Mouse (Mus musculus) ES-Bruce4 (cell line): ENCODE measurements around the gene Nfkbib. TPM values are rescaled to one million over a fixed set of nuclear protein-coding genes. Genes with fewer than 3 reads are reported as not detected.

Source experiments
- H3K27ac ChIP-seq: 2 replicates; pipeline ENCODE4 v1.5.1; 2012; ENCODE audit warnings: low read length, inconsistent platforms; ENCODE audit not compliant: insufficient read depth
- H3K27me3 ChIP-seq: 2 replicates; pipeline ENCODE4 v1.6.1; 2012; ENCODE audit warnings: mild to moderate bottlenecking, low read length, inconsistent platforms; ENCODE audit not compliant: control insufficient read depth, poor library complexity, insufficient read depth, severe bottlenecking
- H3K36me3 ChIP-seq: 2 replicates; pipeline ENCODE4 v1.6.1; 2012; ENCODE audit warnings: inconsistent platforms, mild to moderate bottlenecking, low read length, moderate library complexity; ENCODE audit not compliant: control insufficient read depth, poor library complexity, insufficient read depth, severe bottlenecking
- H3K4me1 ChIP-seq: one replicate; pipeline ENCODE4 v1.8.1; 2011; ENCODE audit warnings: low read length; ENCODE audit not compliant: control insufficient read depth, insufficient read depth
- H3K4me3 ChIP-seq: 2 replicates; pipeline ENCODE4 v1.5.1; 2011; ENCODE audit warnings: low read depth, mild to moderate bottlenecking, low read length
- H3K9ac ChIP-seq: 2 replicates; pipeline ENCODE4 v1.6.1; 2012; ENCODE audit warnings: low read depth, mild to moderate bottlenecking, inconsistent platforms; ENCODE audit not compliant: poor library complexity, severe bottlenecking
- H3K9me3 ChIP-seq: replicated peaks from 2 replicates; pipeline ENCODE4 v1.6.1; 2012; ENCODE audit warnings: mild to moderate bottlenecking, low read length, inconsistent platforms; ENCODE audit not compliant: control insufficient read depth, poor library complexity, insufficient read depth, severe bottlenecking
- CTCF ChIP-seq: IDR thresholded peaks from one replicate; pipeline ENCODE4 v1.8.1; 2011; ENCODE audit warnings: low read depth, low read length
- EP300 ChIP-seq: IDR thresholded peaks from 2 replicates; pipeline ENCODE4 v1.6.1; 2011; ENCODE audit warnings: low read depth, low read length; ENCODE audit not compliant: insufficient read depth
- POLR2A ChIP-seq: IDR thresholded peaks from one replicate; pipeline ENCODE4 v1.8.1; 2011; ENCODE audit warnings: low read length; ENCODE audit not compliant: insufficient read depth
- polyA plus RNA-seq: library from polyadenylated mRNA; stranded (reverse); fragments of >200 nt; gene quantifications from 2 replicates; pipeline ENCODE4 v1.2.4, GENCODE M21; 2011; ENCODE audit warnings: low read depth; ENCODE audit not compliant: missing spikeins, insufficient read depth, insufficient read length

Nfkbib gene
- polyA plus RNA-seq, 1 experiment, result 23.8 TPM

- Histone ChIP-seq H3K36me3 (no peaks in the 10 kb centered on the region), H3K9ac (no peak overlapping the region), H3K27ac (peak overlapping the region; percentile 62)
These were observed 34.1 kb downstream of the Nfkbib start for GRCm38 (mm10) chr7:28733211-28733610.

GRCm38 (mm10) chr7:28732341-28733142, 34.8 kb downstream of the Nfkbib start:
- Histone ChIP-seq H3K27me3 (no peaks in the 10 kb centered on the region), H3K27ac (peak overlapping the region; percentile 62), H3K36me3 (no peaks in the 10 kb centered on the region), H3K4me1 (peaks cover 1% of the 10 kb centered on the region), H3K4me3 (peak overlapping the region; percentile 56), H3K9ac (peak overlapping the region; percentile 38), H3K9me3 (peaks cover 8% of the 10 kb centered on the region)
- TF ChIP-seq POLR2A (peak; percentile 5), CTCF (no peak), EP300 (0 out of 2 replicates have a peak, but pooled peaks have one; percentile 16)

More at GRCm38 (mm10) chr7:28733211-28733610, 34.1 kb downstream of the Nfkbib start:
- Histone ChIP-seq H3K4me1 (peaks cover 1% of the 10 kb centered on the region), H3K9me3 (peaks cover 8% of the 10 kb centered on the region), H3K27me3 (no peaks in the 10 kb centered on the region), H3K4me3 (peak overlapping the region; percentile 56)
- no peak for TF ChIP-seq CTCF
- no peak for TF ChIP-seq EP300
- no peak for TF ChIP-seq POLR2A

GRCm38 (mm10) chr7:28727649-28728340, 39.5 kb downstream of the Nfkbib start:
- Histone ChIP-seq H3K36me3 (peaks cover 5% of the 10 kb centered on the region), H3K4me3 (no peak overlapping the region), H3K27me3 (no peaks in the 10 kb centered on the region), H3K9me3 (peaks cover 25% of the 10 kb centered on the region), H3K9ac (no peak overlapping the region), H3K27ac (no peak overlapping the region), H3K4me1 (no peaks in the 10 kb centered on the region)
- TF ChIP-seq POLR2A (no peak), CTCF (peak; percentile 73)

- TF ChIP-seq CTCF, result peak; percentile 90
- no peak for TF ChIP-seq POLR2A
- Histone ChIP-seq H3K4me1 (no peaks in the 10 kb centered on the region), H3K4me3 (no peak overlapping the region), H3K36me3 (peaks cover 5% of the 10 kb centered on the region), H3K9me3 (peaks cover 25% of the 10 kb centered on the region), H3K27ac (no peak overlapping the region), H3K9ac (no peak overlapping the region), H3K27me3 (no peaks in the 10 kb centered on the region)
These were observed 40.7 kb downstream of the Nfkbib start for GRCm38 (mm10) chr7:28726600-28726999.

- peak overlapping the region; percentile 63; the same call in 1 of the 2 replicates for H3K27ac ChIP-seq
- H3K9me3 ChIP-seq, result peaks cover 17% of the 10 kb centered on the region
- no peaks in the 10 kb centered on the region for H3K27me3 ChIP-seq
- no peak for TF ChIP-seq EP300
- TF ChIP-seq CTCF, result no peak
- TF ChIP-seq POLR2A, result no peak
- no peak overlapping the region for H3K9ac ChIP-seq
- H3K36me3 ChIP-seq, result peaks cover 5% of the 10 kb centered on the region
- H3K4me1 ChIP-seq, result peaks cover 3% of the 10 kb centered on the region
- H3K4me3 ChIP-seq, result no peak overlapping the region
These were observed 42.7 kb downstream of the Nfkbib start for GRCm38 (mm10) chr7:28724613-28725012.

GRCm38 (mm10) chr7:28722079-28722478, 45.2 kb downstream of the Nfkbib start:
- Histone ChIP-seq H3K4me3 (no peak overlapping the region), H3K9me3 (peaks cover 17% of the 10 kb centered on the region), H3K27me3 (no peaks in the 10 kb centered on the region), H3K36me3 (peaks cover 5% of the 10 kb centered on the region), H3K27ac (no peak overlapping the region), H3K9ac (no peak overlapping the region), H3K4me1 (peaks cover 6% of the 10 kb centered on the region)
- TF ChIP-seq EP300 (no peak), CTCF (no peak), POLR2A (no peak)
